Mouse (Mus musculus) left cerebral cortex, adult 2 months (tissue): ENCODE results near the gene Lrrfip2. TPM values are rescaled to one million over a fixed set of nuclear protein-coding genes. Genes with fewer than 3 reads are reported as not detected.

Experiments
- DNase-seq, 2 experiments: peaks; one replicate each; pipeline ENCODE4 v3.0.0; 2021 to 2022; ENCODE audit warnings: low spot score in 2 of 2, mixed read lengths in 1 of 2; ENCODE audit errors: extremely low spot score in 1 of 2
- H3K27ac ChIP-seq: fragments of 200-600 bp; 2 replicates; pipeline ENCODE4 v1.8.1; 2022
- H3K4me3 ChIP-seq: fragments of 200-600 bp; 2 replicates; pipeline ENCODE4 v1.8.1; 2022
- CTCF ChIP-seq: fragments of 200-600 bp; IDR thresholded peaks from 2 replicates; pipeline ENCODE4 v1.8.1; 2022; ENCODE audit warnings: antibody characterized with exemption, mild to moderate bottlenecking, moderate library complexity
- intact Hi-C: fragments of 180-260 bp; cut with DNase I; formaldehyde crosslinking; loops from one replicate; pipeline ENCODE4 v1.15.1; 2025
- total RNA-seq, 2 experiments: library from RNA; stranded (reverse); gene quantifications; 2 replicates each; pipeline ENCODE4 v1.2.3; 2021

The Lrrfip2 gene
- total RNA-seq, 2 experiments from 2014 or later, result 41.2 to 42.3 TPM

DNA sequence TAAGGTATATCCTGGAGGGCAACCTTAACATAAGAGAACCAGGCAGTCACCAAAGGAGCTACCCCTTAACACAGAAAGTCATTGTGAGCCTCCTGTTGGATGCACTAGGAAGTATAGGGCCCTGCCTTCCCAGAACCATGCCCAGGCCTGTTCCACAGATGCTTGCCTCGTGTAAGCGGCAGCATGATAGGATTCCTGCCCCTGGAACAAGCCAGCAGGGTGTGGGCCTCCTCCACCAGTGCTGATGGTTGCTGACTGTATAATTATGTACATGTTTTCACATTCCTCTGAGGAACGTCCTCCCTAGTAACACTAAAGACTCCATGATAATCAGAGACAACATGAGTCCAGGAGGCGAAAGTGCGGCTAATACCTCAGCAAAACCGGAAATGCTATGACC is 126.0 kb downstream of the Lrrfip2 start:
- intact Hi-C loops, result no loop called here
- Histone ChIP-seq H3K4me3 (no peak overlapping the region), H3K27ac (no peak overlapping the region)
- no peak for TF ChIP-seq CTCF
- DNase-seq, result no peak

- Histone ChIP-seq H3K27ac (no peak overlapping the region), H3K4me3 (no peak overlapping the region)
- no peak for DNase-seq
- intact Hi-C loops, result no loop called here
- peak; percentile 2; the same call in 1 of the 2 replicates for TF ChIP-seq CTCF
These were observed 128.2 kb downstream of the Lrrfip2 start for GRCm38 (mm10) chr9:111245546-111245945.

DNA sequence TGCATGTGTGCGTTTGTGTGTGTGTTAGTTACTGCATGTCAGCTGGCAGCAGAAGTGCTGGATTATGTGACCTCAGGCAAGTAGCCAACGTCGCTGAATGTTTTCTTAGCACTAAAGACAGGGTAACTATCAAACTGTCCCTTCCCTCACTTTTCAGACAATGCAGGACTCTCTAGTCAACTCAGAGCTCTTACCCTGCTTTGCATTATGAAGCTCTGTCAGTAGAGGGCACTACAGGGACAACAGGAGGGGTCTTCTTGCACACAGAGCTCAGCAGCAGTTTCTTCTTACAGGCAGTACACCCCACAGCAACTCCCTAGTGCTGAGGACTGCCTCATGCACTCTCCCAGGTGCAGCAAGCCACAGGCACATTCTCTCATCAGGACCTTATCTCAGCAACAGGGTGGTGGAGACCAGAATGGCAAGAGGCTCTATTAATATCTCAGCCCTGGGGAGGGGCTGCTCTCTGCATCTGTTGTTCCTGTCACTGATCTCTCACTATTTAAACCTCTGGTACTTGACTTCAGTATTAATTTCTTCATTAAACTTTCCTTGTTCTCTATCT is 130.4 kb downstream of the Lrrfip2 start:
- no peak overlapping the region for H3K27ac ChIP-seq
- peak in 1 of 2 experiments; percentile 20 for DNase-seq
- intact Hi-C loops, result no loop called here
- H3K4me3 ChIP-seq, result no peak overlapping the region
- TF ChIP-seq CTCF, result peak; percentile 61

DNA sequence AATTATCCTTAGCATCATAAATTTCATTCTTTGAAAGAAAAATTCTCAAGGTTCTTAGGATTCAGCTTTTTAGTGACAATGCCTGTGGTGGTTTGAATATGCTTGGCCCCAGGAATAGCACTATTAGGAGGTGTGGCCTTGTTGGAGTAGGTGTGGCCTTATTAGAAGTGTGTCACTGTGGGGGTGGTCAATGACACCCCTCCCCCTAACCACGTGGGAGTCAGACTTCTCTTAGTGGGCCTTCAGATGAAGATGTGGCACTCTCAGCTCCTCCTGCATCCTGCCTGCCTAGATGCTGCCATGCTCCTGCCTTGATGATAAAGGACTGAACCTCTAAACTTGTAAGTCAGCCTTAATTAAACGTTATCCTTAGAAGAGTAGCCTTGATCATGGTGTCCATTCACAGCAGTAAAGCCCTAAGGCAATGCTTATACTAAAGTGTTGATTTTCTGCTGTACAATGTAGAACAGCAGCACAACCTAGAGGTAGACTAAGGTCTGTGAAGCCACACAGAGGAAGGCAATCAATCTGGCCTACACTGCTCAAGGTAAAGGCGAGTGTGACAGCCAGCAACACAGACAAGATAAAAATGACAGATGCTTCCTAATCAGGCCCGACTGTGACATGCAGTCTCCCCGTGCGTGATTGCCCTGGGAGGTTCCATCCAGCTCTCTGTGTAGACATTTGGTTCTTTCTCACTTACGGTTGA is 134.9 kb downstream of the Lrrfip2 start:
- peak; percentile 39 for TF ChIP-seq CTCF
- H3K4me3 ChIP-seq, result no peak overlapping the region
- H3K27ac ChIP-seq, result no peak overlapping the region
- DNase-seq, result no peak
- intact Hi-C loops, result loop anchor here (5.0 kb wide), 2 partner anchors 160 to 255 kb away; no protein-coding TSS in a partner anchor

DNA sequence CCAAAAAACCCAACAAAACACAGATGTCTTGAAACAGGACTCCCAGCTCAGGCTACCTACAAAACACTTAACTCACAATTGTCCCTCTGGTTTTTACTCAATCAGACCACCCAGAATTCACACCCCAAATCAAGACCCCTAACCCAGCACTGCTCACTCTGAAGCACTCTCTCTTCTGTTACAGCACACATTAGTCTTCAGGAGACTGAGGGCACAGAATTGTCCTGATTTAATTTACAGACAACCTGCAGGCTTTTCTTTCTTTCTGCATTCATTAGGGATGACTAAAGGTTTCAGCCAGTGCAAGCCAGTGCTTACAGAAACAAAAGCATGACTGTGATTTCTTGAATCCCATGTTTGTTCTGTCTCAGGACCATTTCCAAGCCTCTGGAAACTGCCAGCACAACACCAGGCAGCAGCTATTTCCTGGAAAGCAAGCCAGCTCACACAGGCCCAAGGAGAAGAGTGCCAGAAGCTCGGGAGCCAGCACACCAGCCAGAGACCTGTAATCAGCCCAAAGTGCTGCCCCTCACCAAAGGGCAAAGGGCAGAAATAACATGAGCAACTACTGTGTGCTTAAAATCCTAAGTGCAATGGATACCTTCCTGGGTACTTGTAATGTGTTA is 143.1 kb downstream of the Lrrfip2 start:
- Histone ChIP-seq H3K27ac (no peak overlapping the region), H3K4me3 (no peak overlapping the region)
- no peak for DNase-seq
- TF ChIP-seq CTCF, result no peak
- intact Hi-C loops, result no loop called here

DNA sequence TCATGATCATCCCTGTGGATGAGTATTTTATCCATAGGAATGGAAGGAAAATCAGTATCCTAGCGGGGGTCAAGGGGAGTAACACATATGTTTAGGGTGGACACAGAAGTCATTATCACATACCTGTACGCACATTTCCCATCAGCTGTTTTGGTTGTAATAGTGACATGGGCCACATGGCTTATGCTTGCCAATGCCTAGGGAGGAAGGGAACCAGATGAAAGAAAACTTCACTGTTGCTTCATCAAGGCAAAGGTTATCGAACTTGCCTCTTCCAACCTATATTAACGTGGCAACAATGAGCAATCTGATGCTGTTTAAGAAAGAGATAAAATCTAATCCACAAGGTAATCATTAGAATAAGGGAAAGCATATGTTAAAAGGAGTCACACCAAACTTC is 144.0 kb downstream of the Lrrfip2 start:
- intact Hi-C loops, result no loop called here
- H3K4me3 ChIP-seq, result no peak overlapping the region
- DNase-seq, result no peak
- no peak for TF ChIP-seq CTCF
- no peak overlapping the region for H3K27ac ChIP-seq

DNA sequence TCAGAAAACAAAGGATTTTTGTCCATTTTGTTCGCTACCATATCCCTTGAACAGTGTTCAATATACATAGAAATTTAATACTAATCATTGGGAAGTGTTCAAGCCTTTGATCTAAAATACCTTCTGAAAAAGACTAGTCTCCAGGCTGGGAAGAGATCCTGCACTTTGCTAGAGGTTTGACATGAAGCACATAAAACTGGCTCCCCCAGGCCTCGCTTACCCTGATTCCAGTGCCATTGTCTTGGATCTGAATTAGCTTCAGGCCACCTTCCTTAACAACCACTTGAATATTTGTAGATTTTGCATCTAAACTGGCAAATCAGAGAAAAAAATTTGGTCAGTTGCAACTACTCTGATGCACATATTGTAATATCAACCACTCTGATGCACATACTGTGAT is 150.6 kb downstream of the Lrrfip2 start:
- no peak for TF ChIP-seq CTCF
- intact Hi-C loops, result no loop called here
- H3K4me3 ChIP-seq, result no peak overlapping the region
- no peak overlapping the region for H3K27ac ChIP-seq
- no peak for DNase-seq

DNA sequence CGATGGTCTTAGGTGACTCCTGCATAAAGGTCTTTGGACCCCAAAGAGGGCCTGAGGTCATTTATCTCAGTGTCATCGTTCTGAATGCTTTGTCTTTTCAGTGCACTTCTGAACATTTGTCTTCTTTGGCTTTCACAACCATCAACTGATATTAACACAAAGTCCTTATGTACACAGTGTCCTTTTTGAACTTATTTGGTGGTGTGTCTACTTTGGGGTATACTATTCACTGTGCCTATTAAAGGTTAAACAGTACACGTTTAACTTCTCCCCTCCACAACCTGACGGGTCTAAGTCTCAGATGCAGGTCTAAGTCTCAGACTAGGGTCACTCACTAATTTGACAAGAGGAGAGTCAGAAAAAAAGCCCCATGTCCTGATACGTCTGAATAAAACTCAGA is 153.2 kb downstream of the Lrrfip2 start:
- TF ChIP-seq CTCF, result no peak
- Histone ChIP-seq H3K27ac (peak overlapping the region; percentile 88), H3K4me3 (peak overlapping the region; percentile 81)
- intact Hi-C loops, result no loop called here
- no peak for DNase-seq

DNA sequence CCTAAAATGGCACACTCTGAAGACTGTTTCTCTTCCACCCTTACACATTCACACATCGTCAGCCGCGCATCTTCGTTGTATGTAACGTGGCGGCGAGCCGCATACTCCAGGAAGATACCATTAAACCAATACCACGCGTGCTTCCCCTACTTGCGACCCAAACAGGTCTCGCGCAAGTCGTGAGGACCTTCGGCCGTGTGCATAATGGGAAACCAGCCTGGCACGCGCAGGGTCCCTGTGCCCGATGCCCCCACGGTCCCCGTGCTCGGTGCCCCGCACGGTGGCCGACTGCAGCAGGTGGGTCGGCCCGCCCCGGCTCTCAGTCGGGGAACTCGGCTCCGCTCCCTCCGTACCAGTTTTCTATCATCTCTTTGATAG is 153.7 kb downstream of the Lrrfip2 start:
- TF ChIP-seq CTCF, result no peak
- intact Hi-C loops, result no loop called here
- H3K4me3 ChIP-seq, result peak overlapping the region; percentile 81
- H3K27ac ChIP-seq, result peak overlapping the region; percentile 88
- DNase-seq, result no peak

- peak; percentile 99 for DNase-seq
- intact Hi-C loops, result no loop called here
- peak within 1 kb of the TSS; percentile 89 for H3K4me3 ChIP-seq
- H3K27ac ChIP-seq, result peak within 1 kb of the TSS; percentile 98
- no peak for TF ChIP-seq CTCF
These were observed 154.2 kb downstream of the Lrrfip2 start, which contains the start of the genes Mlh1 and Epm2aip1 for GRCm38 (mm10) chr9:111271434-111272160. Mlh1 (minus strand) TSS chr9:111271791. Epm2aip1 (plus strand) TSS chr9:111271929.

DNA sequence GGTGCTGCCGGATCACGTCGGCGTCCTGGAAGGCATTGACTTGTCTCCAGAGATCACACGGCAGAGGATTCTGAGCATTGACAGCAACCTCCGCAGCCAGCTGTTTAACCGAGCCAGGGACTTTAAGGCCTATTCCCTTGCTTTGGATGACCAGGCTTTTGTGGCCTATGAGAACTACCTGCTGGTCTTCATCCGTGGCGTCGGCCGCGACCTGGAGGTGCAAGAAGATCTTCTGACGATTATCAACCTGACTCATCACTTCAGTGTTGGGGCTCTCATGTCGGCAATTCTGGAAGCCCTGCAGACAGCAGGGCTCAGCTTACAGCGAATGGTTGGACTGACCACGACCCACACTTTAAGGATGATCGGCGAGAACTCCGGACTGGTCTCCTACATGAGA is 155.0 kb downstream of the Lrrfip2 start:
- DNase-seq, result peak in 1 of 2 experiments; percentile 12

More for the DNA sequence above, 155.0 kb downstream of the Lrrfip2 start:
- Histone ChIP-seq H3K4me3 (peak overlapping the region; percentile 89), H3K27ac (peak overlapping the region; percentile 98)
- no peak for TF ChIP-seq CTCF
- intact Hi-C loops, result no loop called here
